Mouse (Mus musculus) hindbrain, postnatal 0 days (tissue): ENCODE data around the gene Arhgap33. TPM values are rescaled to one million over a fixed set of nuclear protein-coding genes. Genes with fewer than 3 reads are reported as not detected.
"Not testable (repeated sequence)": the region's sequence is repeated elsewhere in the genome, so short reads cannot be mapped to it uniquely, and the experiment has no call there.

Experiments
- ATAC-seq: fragments of 200-750 bp; cut with Nextera tagmentation; 2 replicates; pipeline ENCODE4 v1.8.0; 2017; ENCODE audit warnings: mild to moderate bottlenecking, moderate TSS enrichment, moderate library complexity
- DNase-seq: peaks from one replicate; pipeline ENCODE4 v3.0.0-alpha.2; 2015; ENCODE audit warnings: low spot score
- H3K27ac ChIP-seq: fragments of 300-500 bp; sonication (generic); 2 replicates; pipeline ENCODE4 v1.5.1; 2014; ENCODE audit warnings: mild to moderate bottlenecking
- H3K27me3 ChIP-seq: fragments of 300-500 bp; sonication (generic); 2 replicates; pipeline ENCODE4 v1.6.1; 2014; ENCODE audit warnings: low read length, mixed read lengths; ENCODE audit not compliant: insufficient read depth
- H3K36me3 ChIP-seq: fragments of 300-500 bp; sonication (generic); 2 replicates; pipeline ENCODE4 v1.6.1; 2014; ENCODE audit warnings: low read length, mixed read lengths; ENCODE audit not compliant: insufficient read depth
- H3K4me1 ChIP-seq: fragments of 300-500 bp; sonication (generic); 2 replicates; pipeline ENCODE4 v1.6.1; 2014; ENCODE audit warnings: antibody characterized with exemption, low read length, mixed read lengths; ENCODE audit not compliant: insufficient read depth
- H3K4me2 ChIP-seq: fragments of 300-500 bp; sonication (generic); 2 replicates; pipeline ENCODE4 v1.6.1; 2014; ENCODE audit warnings: low read depth, mild to moderate bottlenecking, low read length, moderate library complexity, mixed read lengths
- H3K4me3 ChIP-seq: fragments of 300-500 bp; sonication (generic); 2 replicates; pipeline ENCODE4 v1.5.1; 2014; ENCODE audit warnings: low read length
- H3K9ac ChIP-seq: fragments of 300-500 bp; sonication (generic); replicated peaks from 2 replicates; pipeline ENCODE4 v1.6.1; 2014; ENCODE audit warnings: mild to moderate bottlenecking, low read length, moderate library complexity, mixed read lengths
- H3K9me3 ChIP-seq: fragments of 300-500 bp; sonication (generic); 2 replicates; pipeline ENCODE4 v1.6.1; 2016; ENCODE audit warnings: low read length, mixed read lengths
- CTCF ChIP-seq: IDR thresholded peaks from 2 replicates; pipeline ENCODE4 v1.5.1; 2016; ENCODE audit warnings: antibody characterized with exemption, control low read depth, low read depth
- WGBS: fragments of 180-500 bp; shearing (Covaris S2); extraction: QIAGEN DNeasy Blood & Tissue Kit; methylation state at CpG from one replicate; pipeline ENCODE4 v1.1.7; 2014; 5-methylcytosine and 5-hydroxymethylcytosine counted together
- polyA plus RNA-seq: library from polyadenylated mRNA; unstranded; fragments of >200 nt; fragmentation: Nextera tagmentation; extraction: Ambion mirVana; gene quantifications from 2 replicates; pipeline ENCODE4 v1.2.1, GENCODE M21; 2015
- total RNA-seq: library from RNA; depleted of rRNA; stranded (reverse); fragments of >200 nt; gene quantifications from 2 replicates; pipeline ENCODE4 v1.2.3, GENCODE M21; 2014

Arhgap33 gene
- total and polyA plus RNA-seq, 2 experiments from 2014 or later, result 55.7 to 73.1 TPM

DNA sequence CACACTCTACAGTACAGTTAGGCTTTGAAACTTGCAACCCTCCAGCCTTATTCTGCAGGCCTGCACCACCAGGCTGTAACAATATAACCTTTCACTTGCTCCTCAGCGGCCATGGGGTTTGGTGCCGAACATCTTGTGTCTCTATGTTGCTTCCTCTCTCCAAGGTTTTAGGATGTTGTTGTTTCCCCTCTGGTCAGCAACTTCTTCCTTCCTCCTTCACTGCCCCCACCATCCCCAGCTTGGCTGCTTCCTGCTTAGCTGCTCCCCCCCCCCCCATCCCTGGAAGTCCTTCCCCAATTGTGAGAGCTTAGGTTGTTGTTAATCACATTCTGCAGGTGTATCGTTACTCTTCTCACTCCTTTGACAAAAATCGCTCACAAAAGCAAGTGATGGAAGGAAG is 26.8 kb downstream of the Arhgap33 start:
- Histone ChIP-seq H3K4me1 (no peaks in the 10 kb centered on the region), H3K9ac (no peak overlapping the region), H3K4me3 (no peak overlapping the region), H3K27ac (no peak overlapping the region), H3K36me3 (no peaks in the 10 kb centered on the region), H3K4me2 (no peak overlapping the region), H3K27me3 (no peaks in the 10 kb centered on the region), H3K9me3 (no peaks in the 10 kb centered on the region)
- no peak for DNase-seq
- WGBS, result 75% methylated on average over 4 of the region's 4 CpGs
- ATAC-seq, result no peak
- no peak for TF ChIP-seq CTCF

DNA sequence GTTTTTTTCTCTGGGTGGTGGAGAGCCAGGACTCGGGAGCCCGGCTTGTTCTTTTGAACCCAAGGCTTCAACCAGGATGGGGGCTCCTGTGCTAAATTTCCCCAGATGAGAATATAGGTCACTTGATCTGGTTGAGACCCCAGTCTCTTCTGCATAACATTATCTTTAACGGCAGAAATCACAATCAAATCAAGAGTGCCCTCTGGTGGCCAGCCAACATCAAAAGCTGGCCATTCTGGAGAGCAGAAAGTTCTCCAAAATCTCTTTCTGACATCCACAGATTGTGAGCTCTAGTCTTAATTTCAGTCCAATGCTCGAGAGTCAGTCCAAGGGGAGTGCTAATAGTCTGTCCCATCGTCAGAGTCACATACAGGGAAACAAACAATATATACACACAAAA is 33.7 kb downstream of the Arhgap33 start:
- not testable (repeated sequence) for DNase-seq, ATAC-seq
- 67% methylated on average over 5 of the region's 5 CpGs for whole genome bisulfite sequencing

DNA sequence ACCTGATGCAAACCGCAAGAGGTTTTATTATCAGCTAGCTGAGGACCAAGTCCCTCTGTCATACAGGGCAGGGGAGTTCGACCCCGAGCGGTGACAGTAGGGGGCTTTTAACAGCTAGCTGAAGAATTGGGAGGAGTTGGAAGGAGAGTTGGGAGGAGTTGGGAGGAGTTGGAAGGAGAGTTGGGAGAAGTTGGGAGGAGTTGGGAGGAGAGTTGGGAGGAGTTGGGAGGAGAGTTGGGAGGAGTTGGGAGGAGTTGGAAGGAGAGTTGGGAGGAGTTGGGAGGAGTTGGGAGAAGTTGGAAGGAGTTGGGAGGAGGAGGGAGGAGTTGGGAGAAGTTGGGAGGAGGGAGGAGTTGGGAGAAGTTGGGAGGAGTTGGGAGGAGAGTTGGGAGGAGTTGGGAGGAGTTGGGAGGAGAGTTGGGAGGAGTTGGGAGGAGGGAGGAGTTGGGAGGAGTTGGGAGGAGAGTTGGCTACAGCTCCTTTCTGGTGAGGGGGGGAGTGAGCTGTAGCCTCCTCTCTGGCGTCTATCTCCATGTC is 39.3 kb downstream of the Arhgap33 start:
- H3K9me3 ChIP-seq, DNase-seq, H3K36me3 ChIP-seq, H3K4me1 ChIP-seq, H3K27ac ChIP-seq, H3K4me2 ChIP-seq, ATAC-seq, H3K27me3 ChIP-seq, H3K4me3 ChIP-seq, H3K9ac ChIP-seq: not testable (repeated sequence)
- 59% methylated on average over 5 of the region's 5 CpGs for WGBS

More for the DNA sequence above, 33.7 kb downstream of the Arhgap33 start:
- not testable (repeated sequence) for H3K4me3 ChIP-seq, H3K27me3 ChIP-seq, H3K4me2 ChIP-seq, H3K9ac ChIP-seq, H3K9me3 ChIP-seq, H3K36me3 ChIP-seq, H3K27ac ChIP-seq, H3K4me1 ChIP-seq
- peak; percentile 34 for TF ChIP-seq CTCF

DNA sequence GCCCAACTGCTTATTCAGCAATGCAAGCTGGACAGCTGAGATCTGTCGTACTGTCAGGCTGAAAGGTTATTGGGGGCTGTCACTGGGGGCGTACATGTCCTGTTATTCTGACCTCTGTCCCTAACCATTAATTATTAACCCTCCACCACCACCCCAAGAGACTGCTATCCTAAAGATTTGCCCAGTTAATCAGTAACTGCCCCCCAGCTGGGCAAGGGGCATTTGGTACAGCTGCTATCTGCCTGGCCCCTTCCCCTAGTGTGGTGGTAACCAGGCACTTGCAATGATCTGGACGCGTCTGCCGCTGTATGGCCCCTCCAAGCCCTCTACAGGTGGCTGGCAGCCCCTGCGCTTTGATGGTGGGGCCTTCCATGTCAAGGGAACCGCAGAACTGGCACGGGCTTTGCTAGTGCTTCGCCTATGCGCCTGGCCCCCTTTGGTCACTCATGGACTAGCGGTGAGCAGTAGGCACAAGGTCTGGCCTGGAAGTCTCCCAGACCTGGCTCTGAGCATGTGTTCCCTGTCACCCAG is 41.4 kb downstream of the Arhgap33 start, which contains the start of gene Prodh2:
Prodh2 (plus strand) TSS at position 222 of the 531 bp plus-strand sequence.
- Histone ChIP-seq H3K9me3 (no peaks in the 10 kb centered on the region), H3K27ac (no peak within 1 kb of the TSS), H3K36me3 (no peaks in the 10 kb centered on the region), H3K27me3 (no peaks in the 10 kb centered on the region), H3K4me1 (no peaks in the 10 kb centered on the region), H3K4me2 (no peak within 1 kb of the TSS), H3K9ac (no peak within 1 kb of the TSS), H3K4me3 (no peak within 1 kb of the TSS)
- DNase-seq (no peak), ATAC-seq (no peak)
- 0 out of 2 replicates have a peak, but pooled peaks have one; percentile 1 for TF ChIP-seq CTCF
- 47% methylated on average over 11 of the region's 11 CpGs for whole genome bisulfite sequencing

DNA sequence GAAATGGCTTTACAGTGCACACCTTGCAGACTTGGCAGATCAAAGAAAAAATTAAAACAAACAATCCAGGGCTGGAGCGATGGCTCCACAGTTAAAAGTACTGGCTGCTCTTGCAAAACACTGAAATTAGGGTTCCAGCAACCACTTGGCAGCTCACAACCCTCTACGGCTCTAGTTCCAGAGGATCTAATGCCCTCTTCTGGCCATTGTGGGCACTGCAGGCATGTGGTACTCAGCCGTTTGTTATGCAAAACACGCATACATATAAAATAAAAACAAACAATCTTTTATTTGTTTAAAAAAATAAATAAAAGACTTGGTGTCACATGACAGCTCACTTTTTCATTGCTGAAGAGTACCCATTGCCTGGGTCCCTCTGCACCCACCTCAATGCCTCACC is 42.1 kb downstream of the Arhgap33 start:
- ATAC-seq (peak; percentile 46; the same call in 1 of the 2 replicates), DNase-seq (peak; percentile 82)
- TF ChIP-seq CTCF, result peak; percentile 85
- Histone ChIP-seq H3K4me1 (no peaks in the 10 kb centered on the region), H3K9me3 (no peaks in the 10 kb centered on the region), H3K36me3 (no peaks in the 10 kb centered on the region), H3K4me2 (no peak overlapping the region), H3K9ac (no peak overlapping the region), H3K4me3 (no peak overlapping the region), H3K27ac (no peak overlapping the region), H3K27me3 (no peaks in the 10 kb centered on the region)
- WGBS, result 17% methylated on average over 4 of the region's 4 CpGs

DNA sequence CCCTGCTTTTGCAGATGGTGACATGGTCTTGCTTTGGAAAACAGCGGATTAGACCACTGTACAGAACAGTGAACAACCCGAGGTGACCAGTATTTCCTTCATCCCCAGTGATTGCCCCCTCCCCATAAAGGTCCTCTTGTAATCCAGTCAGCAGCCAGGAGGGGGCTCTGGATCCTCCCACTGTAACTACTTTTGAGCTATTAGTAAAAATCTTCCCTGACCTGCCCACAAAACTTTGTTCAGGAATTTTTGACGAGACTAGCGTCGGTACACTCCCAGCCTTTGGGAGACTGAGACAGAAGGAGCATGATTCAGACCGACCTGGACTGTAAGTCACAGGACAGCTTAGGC is 43.9 kb downstream of the Arhgap33 start:
- Histone ChIP-seq H3K9me3 (no peaks in the 10 kb centered on the region), H3K9ac (no peak overlapping the region), H3K27me3 (no peaks in the 10 kb centered on the region), H3K36me3 (no peaks in the 10 kb centered on the region), H3K4me3 (no peak overlapping the region), H3K4me2 (no peak overlapping the region), H3K4me1 (no peaks in the 10 kb centered on the region), H3K27ac (no peak overlapping the region)
- WGBS, result 17% methylated on average over 6 of the region's 6 CpGs
- DNase-seq (peak; percentile 9), ATAC-seq (peak; percentile 19; the same call in 1 of the 2 replicates)
- peak; percentile 29; the same call in 1 of the 2 replicates for TF ChIP-seq CTCF

DNA sequence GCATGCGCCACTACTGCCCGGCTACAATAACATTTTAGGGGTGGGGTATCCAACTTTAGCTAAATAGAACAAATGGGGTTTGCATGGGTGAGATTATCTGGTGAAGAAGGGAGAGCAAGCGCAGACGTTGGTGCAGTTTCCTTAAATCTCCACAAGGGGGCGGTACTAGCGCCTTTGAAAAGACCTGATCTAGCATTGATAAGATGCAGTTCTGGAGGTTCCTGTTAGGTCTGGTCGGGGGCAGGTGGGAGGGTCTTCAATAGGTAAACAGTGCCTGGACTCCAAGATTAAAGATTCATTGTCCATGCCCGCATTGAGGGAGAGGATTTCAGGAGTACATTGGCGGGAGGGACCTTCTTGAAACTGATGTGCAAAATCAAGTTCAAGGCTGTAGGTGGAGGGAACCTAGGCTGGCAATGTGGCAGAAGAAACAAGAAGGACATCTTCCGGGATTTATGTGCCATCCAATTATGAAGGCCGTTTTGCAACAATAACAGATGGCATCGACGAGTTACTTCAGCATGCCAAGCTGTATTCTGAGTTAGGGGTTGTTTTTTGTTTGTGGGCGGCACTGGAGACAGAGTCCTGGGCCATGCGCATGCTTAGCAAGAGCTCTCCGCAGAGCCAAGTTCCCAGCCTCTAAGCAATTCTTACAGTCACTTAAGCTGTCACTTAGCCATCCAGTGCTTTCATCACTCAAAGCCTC is 44.5 kb downstream of the Arhgap33 start:
- no peak overlapping the region for H3K9ac ChIP-seq
- no peaks in the 10 kb centered on the region for H3K36me3 ChIP-seq
- WGBS, result 25% methylated on average over 16 of the region's 16 CpGs
- H3K4me3 ChIP-seq, result no peak overlapping the region
- H3K4me1 ChIP-seq, result no peaks in the 10 kb centered on the region
- TF ChIP-seq CTCF, result peak; percentile 83
- no peaks in the 10 kb centered on the region for H3K9me3 ChIP-seq
- H3K27ac ChIP-seq, result no peak overlapping the region
- no peak overlapping the region for H3K4me2 ChIP-seq
- H3K27me3 ChIP-seq, result no peaks in the 10 kb centered on the region
- ATAC-seq (peak; percentile 19; the same call in 1 of the 2 replicates), DNase-seq (peak; percentile 76)
